Mouse (Mus musculus) forebrain, embryonic 16.5 days (tissue): ENCODE measurements at regions not wholly inside any gene's neighbourhood (a gene's known extent, or its start where the extent isn't known, plus 50 kb on each side); places are given as distances from the start of the nearest gene placed in this dataset.
"Not testable (repeated sequence)": the region's sequence is repeated elsewhere in the genome, so short reads cannot be mapped to it uniquely, and the experiment has no call there.

Experiments used
- ATAC-seq: fragments of 200-750 bp; cut with Nextera tagmentation; 2 replicates; pipeline ENCODE4 v1.8.0; 2017; ENCODE audit warnings: mild to moderate bottlenecking, moderate library complexity
- H3K27ac ChIP-seq: fragments of 300-500 bp; sonication (generic); 2 replicates; pipeline ENCODE4 v1.5.1; 2014; ENCODE audit warnings: low read length, control low read depth
- H3K27me3 ChIP-seq: fragments of 300-500 bp; sonication (generic); replicated peaks from 2 replicates; pipeline ENCODE4 v1.6.1; 2014; ENCODE audit warnings: low read length; ENCODE audit not compliant: control insufficient read depth, insufficient read depth
- H3K36me3 ChIP-seq: fragments of 300-500 bp; sonication (generic); 2 replicates; pipeline ENCODE4 v1.6.1; 2014; ENCODE audit not compliant: control insufficient read depth, insufficient read depth
- H3K4me1 ChIP-seq: fragments of 300-500 bp; sonication (generic); replicated peaks from 2 replicates; pipeline ENCODE4 v1.6.1; 2014; ENCODE audit warnings: low read length; ENCODE audit not compliant: control insufficient read depth, insufficient read depth
- H3K4me2 ChIP-seq: fragments of 300-500 bp; sonication (generic); 2 replicates; pipeline ENCODE4 v1.6.1; 2014; ENCODE audit warnings: mild to moderate bottlenecking, low read length, control low read depth
- H3K4me3 ChIP-seq: fragments of 300-500 bp; sonication (generic); replicated peaks from 2 replicates; pipeline ENCODE4 v1.5.1; 2014; ENCODE audit warnings: mild to moderate bottlenecking, low read length, control low read depth
- H3K9ac ChIP-seq: fragments of 300-500 bp; sonication (generic); replicated peaks from 2 replicates; pipeline ENCODE4 v1.6.1; 2014; ENCODE audit warnings: low read depth, low read length, control low read depth
- H3K9me3 ChIP-seq: fragments of 300-500 bp; sonication (generic); 2 replicates; pipeline ENCODE4 v1.6.1; 2016; ENCODE audit warnings: low read length; ENCODE audit not compliant: control insufficient read depth
- WGBS: fragments of 180-500 bp; shearing (Covaris S2); extraction: QIAGEN DNeasy Blood & Tissue Kit; methylation state at CpG from one replicate; pipeline ENCODE4 v1.1.7; 2014; 5-methylcytosine and 5-hydroxymethylcytosine counted together

DNA sequence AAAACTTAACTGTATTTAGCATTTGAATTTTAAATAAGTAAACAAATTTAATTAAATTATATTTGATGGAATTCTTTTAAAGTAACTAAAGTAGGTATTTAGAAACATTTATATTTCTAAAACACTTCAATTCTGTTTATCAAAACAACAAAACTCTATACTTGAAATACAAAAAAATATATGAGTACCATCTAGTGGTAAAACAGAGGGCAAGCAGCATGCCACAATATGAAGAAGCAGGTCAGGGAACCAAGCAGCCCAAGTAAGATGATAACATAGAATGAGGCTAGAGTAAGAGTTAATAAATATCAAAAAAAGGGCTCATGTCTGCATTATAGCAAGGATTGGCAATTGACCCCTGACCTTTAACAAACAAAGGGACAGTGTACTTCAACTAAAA lies 639.7 kb downstream of the Cdh10 start:
- Histone ChIP-seq H3K4me3 (no peak overlapping the region), H3K4me2 (no peak overlapping the region), H3K9me3 (no peaks in the 10 kb centered on the region), H3K36me3 (no peaks in the 10 kb centered on the region), H3K4me1 (no peaks in the 10 kb centered on the region), H3K27ac (no peak overlapping the region), H3K9ac (no peak overlapping the region), H3K27me3 (no peaks in the 10 kb centered on the region)
- ATAC-seq = no peak

GRCm38 (mm10) chr15:19473521-19473920 lies 654.8 kb downstream of the Cdh10 start:
- Histone ChIP-seq H3K27me3 (no peaks in the 10 kb centered on the region), H3K4me3 (no peak overlapping the region), H3K9ac (no peak overlapping the region), H3K36me3 (no peaks in the 10 kb centered on the region), H3K4me2 (no peak overlapping the region), H3K27ac (no peak overlapping the region), H3K9me3 (no peaks in the 10 kb centered on the region), H3K4me1 (no peaks in the 10 kb centered on the region)
- 26% methylated on average over 2 of the region's 2 CpGs for WGBS
- ATAC-seq = no peak

- H3K9ac ChIP-seq, H3K36me3 ChIP-seq, H3K4me3 ChIP-seq, H3K4me1 ChIP-seq, H3K27me3 ChIP-seq, H3K27ac ChIP-seq, H3K4me2 ChIP-seq, ATAC-seq, H3K9me3 ChIP-seq: not testable (repeated sequence)
Observed at GRCm38 (mm10) chr15:19493556-19493955, 674.8 kb downstream of the Cdh10 start.

GRCm38 (mm10) chr15:19519377-19519776 lies 700.6 kb downstream of the Cdh10 start:
- no peak overlapping the region for H3K4me2 ChIP-seq
- ATAC-seq = peak; percentile 71
- 62% methylated on average over 2 of the region's 2 CpGs for WGBS
- H3K27me3 ChIP-seq = no peaks in the 10 kb centered on the region
- no peak overlapping the region for H3K9ac ChIP-seq
- H3K36me3 ChIP-seq = no peaks in the 10 kb centered on the region
- H3K9me3 ChIP-seq = no peaks in the 10 kb centered on the region
- H3K4me3 ChIP-seq = no peak overlapping the region
- no peak overlapping the region for H3K27ac ChIP-seq
- H3K4me1 ChIP-seq = no peaks in the 10 kb centered on the region

DNA sequence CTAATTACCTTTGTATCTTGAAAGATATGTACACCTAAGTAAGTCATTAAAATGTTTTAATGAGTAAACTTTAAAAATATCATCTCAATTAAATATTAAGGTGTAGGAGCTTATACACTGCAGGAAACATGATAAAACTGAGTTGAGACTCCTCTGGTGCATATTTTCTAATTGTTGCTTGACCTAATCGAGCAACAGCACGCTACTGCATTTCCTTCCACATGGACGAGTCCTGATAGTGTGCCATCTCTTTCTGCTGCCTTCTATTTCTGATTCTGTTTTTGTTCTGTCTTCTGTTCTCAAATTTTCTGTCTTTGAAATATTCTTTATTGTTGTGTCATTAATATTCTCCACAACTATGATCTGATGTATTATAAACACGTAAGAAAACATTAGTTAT lies 721.9 kb downstream of the Cdh10 start:
- Histone ChIP-seq H3K9ac (no peak overlapping the region), H3K9me3 (no peaks in the 10 kb centered on the region), H3K36me3 (no peaks in the 10 kb centered on the region), H3K4me1 (no peaks in the 10 kb centered on the region), H3K4me3 (no peak overlapping the region), H3K4me2 (no peak overlapping the region), H3K27ac (no peak overlapping the region), H3K27me3 (no peaks in the 10 kb centered on the region)
- ATAC-seq = no peak
- 86% methylated on average over 4 of the region's 4 CpGs for WGBS

DNA sequence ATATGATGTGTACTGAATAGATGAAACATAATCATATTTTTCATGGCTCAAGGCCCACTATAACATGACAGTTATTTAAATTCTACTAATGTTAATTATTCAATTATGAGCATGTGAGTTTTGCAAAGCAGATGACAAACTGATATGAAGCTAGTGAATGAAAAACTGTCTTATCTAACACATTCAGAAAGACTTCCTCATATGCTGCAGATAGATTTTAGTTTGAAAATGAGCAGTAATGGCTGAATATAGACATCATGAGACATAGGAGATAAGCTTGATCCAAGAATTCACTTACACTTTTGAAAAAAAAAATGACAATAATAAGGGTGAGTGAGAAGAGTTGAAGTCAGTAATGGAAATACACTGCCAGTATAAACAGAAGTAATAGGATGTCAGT lies 731.0 kb downstream of the Cdh10 start:
- no peak overlapping the region for H3K27ac ChIP-seq
- ATAC-seq = no peak
- H3K27me3 ChIP-seq = no peaks in the 10 kb centered on the region
- no peak overlapping the region for H3K4me3 ChIP-seq
- H3K36me3 ChIP-seq = no peaks in the 10 kb centered on the region
- H3K4me2 ChIP-seq = no peak overlapping the region
- no peaks in the 10 kb centered on the region for H3K9me3 ChIP-seq
- no peak overlapping the region for H3K9ac ChIP-seq
- no peaks in the 10 kb centered on the region for H3K4me1 ChIP-seq

DNA sequence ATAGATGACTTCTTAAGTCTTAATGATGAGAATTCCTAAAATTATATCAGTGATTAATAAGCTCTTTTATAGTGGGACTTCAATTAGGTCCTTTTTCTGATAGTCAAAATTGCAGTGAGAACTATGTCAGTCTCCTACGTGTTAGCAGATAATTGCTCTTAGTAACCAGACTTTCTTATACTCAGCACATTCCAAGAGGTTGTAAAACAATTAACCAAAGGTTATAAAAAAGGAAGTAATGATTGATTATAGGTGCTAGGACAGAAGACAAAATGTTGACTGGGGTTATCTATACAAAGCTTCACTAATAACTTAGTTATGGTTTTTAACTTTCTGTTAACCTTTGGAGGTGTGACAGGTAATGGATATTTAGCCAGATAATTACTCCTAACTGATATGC lies 766.0 kb downstream of the Cdh10 start:
- H3K9me3 ChIP-seq = no peaks in the 10 kb centered on the region
- H3K4me1 ChIP-seq = no peaks in the 10 kb centered on the region
- H3K36me3 ChIP-seq = no peaks in the 10 kb centered on the region
- no peak overlapping the region for H3K27ac ChIP-seq
- ATAC-seq = no peak
- no peak overlapping the region for H3K4me2 ChIP-seq
- 73% methylated on average over 1 of the region's 1 CpGs for WGBS
- no peaks in the 10 kb centered on the region for H3K27me3 ChIP-seq
- H3K9ac ChIP-seq = no peak overlapping the region
- no peak overlapping the region for H3K4me3 ChIP-seq

- no peak overlapping the region for H3K4me3 ChIP-seq
- H3K27me3 ChIP-seq = no peaks in the 10 kb centered on the region
Observed at GRCm38 (mm10) chr15:19585281-19585680, 766.5 kb downstream of the Cdh10 start.

DNA sequence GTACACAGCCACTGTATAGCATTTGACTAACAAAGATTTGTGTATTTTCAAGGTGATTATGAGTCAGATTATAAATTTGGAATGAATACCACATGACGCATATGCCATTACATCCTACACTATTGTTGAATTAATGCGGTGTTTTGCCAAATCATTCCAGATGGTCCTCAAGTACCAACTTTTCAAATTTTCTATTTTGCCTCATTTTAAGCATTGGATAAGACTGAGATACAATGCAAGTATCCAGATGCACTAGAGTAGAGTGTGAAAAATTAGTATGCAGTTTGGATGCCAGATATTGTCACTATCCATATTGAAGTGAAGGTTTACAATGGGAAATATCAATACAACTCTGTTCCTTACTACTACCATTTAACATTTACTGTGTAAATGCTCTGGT lies 775.0 kb downstream of the Cdh10 start:
- no peaks in the 10 kb centered on the region for H3K9me3 ChIP-seq
- no peak overlapping the region for H3K27ac ChIP-seq
- 61% methylated on average over 2 of the region's 2 CpGs for WGBS
- no peak overlapping the region for H3K4me2 ChIP-seq
- H3K4me1 ChIP-seq = no peaks in the 10 kb centered on the region
- no peak overlapping the region for H3K9ac ChIP-seq
- H3K4me3 ChIP-seq = no peak overlapping the region
- H3K36me3 ChIP-seq = no peaks in the 10 kb centered on the region
- no peaks in the 10 kb centered on the region for H3K27me3 ChIP-seq
- peak; percentile 80 for ATAC-seq

More at GRCm38 (mm10) chr15:19585281-19585680, 766.5 kb downstream of the Cdh10 start:
- Histone ChIP-seq H3K9me3 (no peaks in the 10 kb centered on the region), H3K4me1 (no peaks in the 10 kb centered on the region), H3K27ac (no peak overlapping the region), H3K36me3 (no peaks in the 10 kb centered on the region), H3K9ac (no peak overlapping the region), H3K4me2 (no peak overlapping the region)
- WGBS = 77% methylated on average over 1 of the region's 1 CpGs
- no peak for ATAC-seq

GRCm38 (mm10) chr15:19622367-19622766 lies 803.6 kb downstream of the Cdh10 start:
- H3K27me3 ChIP-seq, H3K4me2 ChIP-seq, H3K36me3 ChIP-seq, H3K4me1 ChIP-seq, H3K4me3 ChIP-seq, H3K9ac ChIP-seq, H3K27ac ChIP-seq, H3K9me3 ChIP-seq, ATAC-seq: not testable (repeated sequence)
- 95% methylated on average over 5 of the region's 5 CpGs for WGBS
